Mouse (Mus musculus) hindbrain, postnatal 0 days (tissue): Measurements from ENCODE around the gene Rai14. TPM values are rescaled to one million over a fixed set of nuclear protein-coding genes. Genes with fewer than 3 reads are reported as not detected.
"Not testable (repeated sequence)": the region's sequence is repeated elsewhere in the genome, so short reads cannot be mapped to it uniquely, and the experiment has no call there.

Source experiments
- ATAC-seq: fragments of 200-750 bp; cut with Nextera tagmentation; 2 replicates; pipeline ENCODE4 v1.8.0; 2017; ENCODE audit warnings: mild to moderate bottlenecking, moderate TSS enrichment, moderate library complexity
- DNase-seq: peaks from one replicate; pipeline ENCODE4 v3.0.0-alpha.2; 2015; ENCODE audit warnings: low spot score
- H3K27ac ChIP-seq: fragments of 300-500 bp; sonication (generic); 2 replicates; pipeline ENCODE4 v1.5.1; 2014; ENCODE audit warnings: mild to moderate bottlenecking
- H3K27me3 ChIP-seq: fragments of 300-500 bp; sonication (generic); 2 replicates; pipeline ENCODE4 v1.6.1; 2014; ENCODE audit warnings: low read length, mixed read lengths; ENCODE audit not compliant: insufficient read depth
- H3K36me3 ChIP-seq: fragments of 300-500 bp; sonication (generic); 2 replicates; pipeline ENCODE4 v1.6.1; 2014; ENCODE audit warnings: low read length, mixed read lengths; ENCODE audit not compliant: insufficient read depth
- H3K4me1 ChIP-seq: fragments of 300-500 bp; sonication (generic); 2 replicates; pipeline ENCODE4 v1.6.1; 2014; ENCODE audit warnings: antibody characterized with exemption, low read length, mixed read lengths; ENCODE audit not compliant: insufficient read depth
- H3K4me2 ChIP-seq: fragments of 300-500 bp; sonication (generic); 2 replicates; pipeline ENCODE4 v1.6.1; 2014; ENCODE audit warnings: low read depth, mild to moderate bottlenecking, low read length, moderate library complexity, mixed read lengths
- H3K4me3 ChIP-seq: fragments of 300-500 bp; sonication (generic); 2 replicates; pipeline ENCODE4 v1.5.1; 2014; ENCODE audit warnings: low read length
- H3K9ac ChIP-seq: fragments of 300-500 bp; sonication (generic); replicated peaks from 2 replicates; pipeline ENCODE4 v1.6.1; 2014; ENCODE audit warnings: mild to moderate bottlenecking, low read length, moderate library complexity, mixed read lengths
- H3K9me3 ChIP-seq: fragments of 300-500 bp; sonication (generic); 2 replicates; pipeline ENCODE4 v1.6.1; 2016; ENCODE audit warnings: low read length, mixed read lengths
- CTCF ChIP-seq: IDR thresholded peaks from 2 replicates; pipeline ENCODE4 v1.5.1; 2016; ENCODE audit warnings: antibody characterized with exemption, control low read depth, low read depth
- WGBS: fragments of 180-500 bp; shearing (Covaris S2); extraction: QIAGEN DNeasy Blood & Tissue Kit; methylation state at CpG from one replicate; pipeline ENCODE4 v1.1.7; 2014; 5-methylcytosine and 5-hydroxymethylcytosine counted together
- polyA plus RNA-seq: library from polyadenylated mRNA; unstranded; fragments of >200 nt; fragmentation: Nextera tagmentation; extraction: Ambion mirVana; gene quantifications from 2 replicates; pipeline ENCODE4 v1.2.1, GENCODE M21; 2015
- total RNA-seq: library from RNA; depleted of rRNA; stranded (reverse); fragments of >200 nt; gene quantifications from 2 replicates; pipeline ENCODE4 v1.2.3, GENCODE M21; 2014; rRNA removed

The Rai14 gene
- total and polyA plus RNA-seq, 2 experiments from 2014 or later: 5.7 to 11.0 TPM

- Histone ChIP-seq H3K4me1 (no peaks in the 10 kb centered on the region), H3K27ac (no peak overlapping the region), H3K27me3 (no peaks in the 10 kb centered on the region), H3K9me3 (no peaks in the 10 kb centered on the region), H3K36me3 (no peaks in the 10 kb centered on the region), H3K4me3 (no peak overlapping the region), H3K9ac (no peak overlapping the region), H3K4me2 (no peak overlapping the region)
- DNase-seq (no peak), ATAC-seq (no peak)
- 87% methylated on average over 7 of the region's 7 CpGs for WGBS
- TF ChIP-seq CTCF: no peak
Measured at GRCm38 (mm10) chr15:10535969-10536368, 178.5 kb downstream of the Rai14 start.

- no peak for DNase-seq
- no peak overlapping the region for H3K9ac ChIP-seq
- no peaks in the 10 kb centered on the region for H3K9me3 ChIP-seq
- no peak overlapping the region for H3K4me2 ChIP-seq
- TF ChIP-seq CTCF: no peak
- H3K4me3 ChIP-seq: no peak overlapping the region
- no peak overlapping the region for H3K27ac ChIP-seq
- ATAC-seq: no peak
- no peaks in the 10 kb centered on the region for H3K4me1 ChIP-seq
- WGBS: 85% methylated on average over 5 of the region's 5 CpGs
- no peaks in the 10 kb centered on the region for H3K36me3 ChIP-seq
- H3K27me3 ChIP-seq: no peaks in the 10 kb centered on the region
Measured at GRCm38 (mm10) chr15:10534591-10534990, 179.8 kb downstream of the Rai14 start.

- H3K4me3 ChIP-seq, H3K27me3 ChIP-seq, DNase-seq, H3K36me3 ChIP-seq, ATAC-seq, H3K9me3 ChIP-seq, H3K27ac ChIP-seq, H3K4me1 ChIP-seq, H3K9ac ChIP-seq, H3K4me2 ChIP-seq: not testable (repeated sequence)
- 80% methylated on average over 10 of the region's 10 CpGs for WGBS
Measured at GRCm38 (mm10) chr15:10533361-10533760, 181.1 kb downstream of the Rai14 start.

- H3K9ac ChIP-seq: no peak overlapping the region
- H3K27me3 ChIP-seq: no peaks in the 10 kb centered on the region
- 81% methylated on average over 4 of the region's 4 CpGs for WGBS
- ATAC-seq (no peak), DNase-seq (no peak)
- no peak overlapping the region for H3K27ac ChIP-seq
- H3K4me3 ChIP-seq: no peak overlapping the region
- no peak overlapping the region for H3K4me2 ChIP-seq
- H3K36me3 ChIP-seq: no peaks in the 10 kb centered on the region
- no peaks in the 10 kb centered on the region for H3K9me3 ChIP-seq
- no peak for TF ChIP-seq CTCF
- H3K4me1 ChIP-seq: no peaks in the 10 kb centered on the region
Measured at GRCm38 (mm10) chr15:10531352-10531751, 183.1 kb downstream of the Rai14 start.

DNA sequence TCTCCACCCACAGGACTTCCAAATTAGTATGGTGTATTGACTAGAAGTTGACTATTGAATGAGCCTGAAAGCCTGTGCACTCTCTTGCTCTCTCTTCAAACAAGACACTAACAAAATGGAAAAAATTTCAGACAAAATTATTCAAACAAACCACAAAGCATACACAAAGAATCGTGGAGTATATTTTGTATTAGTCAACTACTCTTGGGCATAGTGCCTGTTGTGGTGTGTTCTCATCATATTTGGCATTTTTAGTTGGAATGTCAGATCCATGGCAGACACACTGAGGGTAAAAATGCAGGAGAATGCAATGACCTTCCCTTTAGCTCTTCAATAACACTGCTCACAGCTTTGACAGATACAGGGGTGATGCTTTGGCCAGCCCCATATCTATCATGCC, 188.5 kb downstream of the Rai14 start:
- Histone ChIP-seq H3K9ac (no peak overlapping the region), H3K9me3 (no peaks in the 10 kb centered on the region), H3K36me3 (no peaks in the 10 kb centered on the region), H3K4me3 (no peak overlapping the region), H3K27me3 (no peaks in the 10 kb centered on the region), H3K27ac (no peak overlapping the region), H3K4me1 (no peaks in the 10 kb centered on the region), H3K4me2 (no peak overlapping the region)
- ATAC-seq: no peak
- DNase-seq: no peak
- WGBS: 87% methylated on average over 1 of the region's 1 CpGs
- TF ChIP-seq CTCF: no peak

Other genes starting within 250 kb of the Rai14 start
- 5.3 and 8.0 TPM in 2 replicates for gene Dnajc21, start 244.1 kb downstream of the Rai14 start, total RNA-seq
- 14.5 and 15.2 TPM in 2 replicates for gene Dnajc21, start 244.1 kb downstream of the Rai14 start, polyA plus RNA-seq
- 4.8 and 10.0 TPM in 2 replicates for gene Brix1, start 228.7 kb downstream of the Rai14 start, total RNA-seq
- 58.2 and 64.9 TPM in 2 replicates for gene Brix1, start 228.7 kb downstream of the Rai14 start, polyA plus RNA-seq
- 14.9 and 15.5 TPM in 2 replicates for gene Rad1, start 228.6 kb downstream of the Rai14 start, total RNA-seq
- 19.7 and 23.0 TPM in 2 replicates for gene Rad1, start 228.6 kb downstream of the Rai14 start, polyA plus RNA-seq
- not detected in 2 replicates for gene Ttc23l, start 156.0 kb downstream of the Rai14 start, total RNA-seq
- not detected in 2 replicates for gene Ttc23l, start 156.0 kb downstream of the Rai14 start, polyA plus RNA-seq
- gene C1qtnf3, start 237.7 kb upstream of the Rai14 start, total RNA-seq: 1.4 and 1.6 TPM in 2 replicates
- gene C1qtnf3, start 237.7 kb upstream of the Rai14 start, polyA plus RNA-seq: 1.4 and 1.6 TPM in 2 replicates